Mouse (Mus musculus) layer of hippocampus, adult 9-10 months (tissue): ENCODE data around the gene Ugt1a6b.
"Not testable (repeated sequence)": the region's sequence is repeated elsewhere in the genome, so short reads cannot be mapped to it uniquely, and the experiment has no call there.

Experiments
- DNase-seq: peaks from one replicate; pipeline ENCODE4 v3.0.0; 2022; ENCODE audit warnings: low spot score

Ugt1a6b gene

DNA sequence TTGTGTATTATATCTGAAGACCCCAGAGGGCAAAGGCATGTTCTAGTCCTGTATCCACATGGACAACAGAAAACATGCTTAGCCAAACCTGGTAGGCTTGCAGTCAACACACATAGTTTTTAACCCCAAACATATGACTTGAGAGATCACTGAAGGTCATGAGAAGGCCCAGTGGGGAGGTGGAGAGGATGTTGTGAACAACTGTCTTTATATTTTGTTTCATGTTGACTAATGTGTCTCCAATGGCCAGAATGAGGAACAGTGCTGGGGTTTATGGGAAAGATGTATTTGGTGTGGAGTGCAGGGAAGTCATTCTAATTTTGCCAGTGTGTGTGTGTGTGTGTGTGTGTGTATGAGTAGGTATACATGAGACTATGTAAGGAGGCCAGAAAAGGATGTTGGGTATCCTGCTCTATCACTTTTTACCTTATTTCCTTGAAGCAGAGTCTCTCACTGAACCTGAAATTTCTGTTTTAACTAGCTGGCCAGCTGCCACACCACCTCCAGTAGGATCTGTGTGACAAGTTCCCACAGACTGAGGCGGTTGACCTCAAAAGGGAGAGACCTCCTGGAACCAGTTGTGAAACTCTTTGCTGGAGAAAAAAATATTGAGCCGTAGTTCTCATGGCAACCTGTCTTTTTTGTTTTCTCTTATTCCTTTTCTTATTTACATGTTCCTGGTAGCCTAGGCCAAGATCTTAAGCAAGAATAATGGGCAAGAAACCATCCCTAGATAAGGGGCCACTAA lies 121.2 kb downstream of the Ugt1a6b start:
- no peak for DNase-seq

DNA sequence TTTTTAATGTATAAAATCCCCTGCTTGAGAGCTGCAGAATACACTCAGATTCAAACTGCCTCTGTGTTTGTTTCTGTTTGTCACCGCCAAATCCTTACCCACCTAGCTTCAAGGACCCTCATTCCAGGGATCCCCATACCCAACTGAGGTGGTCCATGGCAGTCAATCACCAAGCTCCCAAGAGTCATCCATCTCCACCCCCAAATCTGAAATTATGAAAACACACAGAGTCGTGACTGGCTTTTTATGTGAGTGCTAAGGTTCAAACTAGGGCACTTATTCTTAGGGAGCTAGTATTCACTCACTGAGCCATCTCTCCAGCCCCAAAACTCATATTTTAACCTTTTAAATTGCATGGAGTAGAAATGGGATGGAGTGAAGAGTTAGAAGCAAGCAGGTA lies 122.2 kb downstream of the Ugt1a6b start:
- DNase-seq, result not testable (repeated sequence)

DNA sequence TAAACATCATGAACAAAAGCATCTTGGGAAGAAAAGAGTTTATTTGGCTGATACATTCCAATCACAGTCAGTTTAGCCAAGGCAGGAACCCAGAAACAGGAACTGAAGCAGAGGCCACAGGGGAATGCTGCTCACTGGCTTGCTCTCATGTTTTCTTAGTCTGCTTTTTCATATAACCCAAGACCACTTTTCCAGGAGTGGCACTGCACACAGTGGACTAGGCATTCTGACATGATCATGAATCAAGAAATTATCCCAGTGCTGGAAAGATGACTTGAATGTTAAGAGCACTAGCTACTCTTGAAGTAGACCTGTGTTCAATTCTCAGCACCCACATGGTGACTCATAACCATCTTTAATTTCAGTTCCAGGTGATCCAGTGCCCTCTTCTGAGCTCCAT lies 122.7 kb downstream of the Ugt1a6b start:
- no peak for DNase-seq

DNA sequence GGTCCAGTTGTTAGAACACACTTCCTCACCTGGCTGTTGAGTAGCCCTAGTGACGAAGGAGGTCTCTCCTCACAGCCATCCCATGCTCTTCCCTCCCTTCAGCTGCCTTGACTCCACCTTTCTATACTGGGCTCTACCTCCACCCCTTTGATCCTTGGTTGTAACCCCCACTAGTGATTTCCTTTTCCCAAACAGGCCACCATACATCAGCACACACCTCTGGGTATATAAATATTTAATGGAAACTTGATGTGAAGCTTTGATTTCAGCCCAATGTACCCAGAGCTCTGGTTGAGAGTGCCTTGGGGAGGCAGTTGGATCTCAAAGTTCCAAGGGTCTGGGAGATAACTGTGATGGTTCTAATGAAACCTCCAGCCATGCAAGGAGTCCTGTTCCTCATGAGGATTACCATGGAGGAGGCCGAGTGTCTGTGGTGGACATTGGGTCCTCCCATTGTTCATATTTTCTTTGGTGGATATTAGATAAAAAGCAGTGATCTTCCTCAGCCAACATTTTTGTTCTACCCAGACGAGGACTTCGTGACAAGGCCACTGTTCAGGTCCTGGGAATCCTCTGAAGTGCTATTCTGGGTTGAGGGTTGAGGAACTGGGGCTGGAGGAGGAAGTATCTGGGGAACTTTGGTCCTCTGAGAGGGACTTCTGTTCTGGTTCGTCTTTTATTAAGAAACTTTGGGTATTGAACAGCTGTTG lies 123.8 kb downstream of the Ugt1a6b start, which contains the start of gene Mroh2a:
Mroh2a (plus strand) TSS at position 317 of the 710 bp plus-strand sequence.
- no peak for DNase-seq

DNA sequence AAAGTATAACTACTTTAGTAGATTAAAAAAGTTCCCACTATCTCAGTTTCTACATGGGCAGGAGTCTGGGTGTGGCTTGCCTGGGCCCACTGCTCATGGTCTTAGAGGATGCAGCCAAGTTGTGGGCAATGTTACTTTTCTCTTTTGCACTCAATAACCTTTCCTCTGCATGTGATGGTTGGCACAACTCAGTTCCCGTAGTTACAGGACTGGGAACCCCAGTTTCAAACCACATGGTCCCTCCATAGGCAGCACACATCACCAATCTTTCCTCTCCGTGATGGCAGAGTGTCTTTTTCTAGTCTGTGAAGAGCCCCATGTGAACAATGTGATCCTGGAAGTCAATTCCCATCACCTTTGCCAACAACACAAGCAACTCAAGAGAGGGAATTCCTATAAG lies 124.4 kb downstream of the Ugt1a6b start:
- no peak for DNase-seq

DNA sequence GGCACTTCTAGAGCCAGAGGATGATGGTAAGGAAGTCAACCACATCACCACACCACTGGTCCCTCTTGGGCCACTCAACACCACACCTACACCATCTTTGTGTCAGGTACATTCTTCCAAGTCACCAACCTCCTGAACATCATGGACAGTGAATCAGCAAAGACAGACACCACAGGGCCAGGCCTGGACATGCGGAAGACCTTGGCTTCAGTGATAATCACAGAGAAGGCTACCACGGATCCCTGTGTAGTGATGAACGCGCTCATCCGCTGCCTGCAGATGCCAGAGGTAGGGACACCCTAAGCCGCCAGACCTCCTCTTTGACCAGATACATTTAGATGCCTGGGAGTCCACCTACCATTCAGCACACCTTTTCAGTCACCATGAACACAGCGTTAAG lies 125.1 kb downstream of the Ugt1a6b start:
- DNase-seq, result no peak

DNA sequence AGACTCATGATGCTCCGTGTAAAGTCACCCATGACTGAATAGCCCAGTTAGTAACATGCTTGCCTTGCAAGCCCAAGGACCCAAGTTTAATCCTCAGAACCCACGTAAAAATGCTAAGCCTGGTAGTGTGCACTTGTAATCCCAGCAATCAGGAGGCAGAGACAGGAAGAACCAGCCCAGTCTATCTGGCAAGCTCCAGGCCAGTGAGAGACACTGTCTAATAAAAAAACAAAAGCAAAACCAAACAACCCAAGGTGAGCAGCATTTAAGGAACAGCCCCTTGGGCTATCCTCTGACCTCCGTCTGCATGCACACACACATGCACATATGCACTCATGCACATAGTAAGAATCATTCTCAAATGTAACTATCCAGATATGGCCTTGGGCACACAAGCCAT lies 126.5 kb downstream of the Ugt1a6b start:
- no peak for DNase-seq

DNA sequence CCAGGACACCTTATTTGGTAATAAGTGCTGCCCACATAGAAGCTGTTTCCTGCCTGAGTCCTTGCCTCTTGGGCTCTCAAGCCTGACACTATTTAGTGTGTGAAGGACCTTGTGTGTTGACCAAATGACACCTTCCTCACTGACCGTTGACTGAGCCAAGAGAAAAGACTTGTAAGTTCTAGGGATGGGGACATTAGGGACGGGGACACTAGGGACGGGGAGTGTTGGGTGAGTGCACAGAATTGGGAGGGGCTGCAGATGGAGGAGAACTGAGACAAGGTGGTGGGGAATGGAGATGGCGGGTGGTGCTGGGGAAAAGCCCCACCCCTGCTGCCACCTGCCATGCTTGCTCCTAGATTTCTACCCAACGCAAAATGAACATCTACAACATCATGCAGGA lies 126.9 kb downstream of the Ugt1a6b start:
- DNase-seq, result no peak

DNA sequence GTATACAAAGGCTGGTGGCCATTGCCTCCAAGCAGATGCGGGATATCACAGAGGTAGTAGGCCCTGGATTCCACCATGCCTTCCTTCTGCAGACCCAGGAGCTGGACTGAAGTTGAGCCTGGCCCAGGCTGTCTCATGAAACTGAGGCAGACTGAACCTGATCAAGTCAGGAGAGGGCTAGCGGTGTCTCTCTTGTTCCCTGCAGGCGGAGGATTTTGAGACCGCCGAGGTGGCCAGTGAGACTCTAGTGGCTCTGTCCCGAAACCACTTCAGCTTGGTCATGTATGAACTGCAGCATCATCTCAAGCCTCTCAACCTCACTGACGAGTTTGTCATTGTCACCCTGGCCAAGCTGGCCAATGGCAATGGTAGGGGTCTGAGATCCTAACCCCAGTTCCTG lies 127.4 kb downstream of the Ugt1a6b start:
- no peak for DNase-seq

DNA sequence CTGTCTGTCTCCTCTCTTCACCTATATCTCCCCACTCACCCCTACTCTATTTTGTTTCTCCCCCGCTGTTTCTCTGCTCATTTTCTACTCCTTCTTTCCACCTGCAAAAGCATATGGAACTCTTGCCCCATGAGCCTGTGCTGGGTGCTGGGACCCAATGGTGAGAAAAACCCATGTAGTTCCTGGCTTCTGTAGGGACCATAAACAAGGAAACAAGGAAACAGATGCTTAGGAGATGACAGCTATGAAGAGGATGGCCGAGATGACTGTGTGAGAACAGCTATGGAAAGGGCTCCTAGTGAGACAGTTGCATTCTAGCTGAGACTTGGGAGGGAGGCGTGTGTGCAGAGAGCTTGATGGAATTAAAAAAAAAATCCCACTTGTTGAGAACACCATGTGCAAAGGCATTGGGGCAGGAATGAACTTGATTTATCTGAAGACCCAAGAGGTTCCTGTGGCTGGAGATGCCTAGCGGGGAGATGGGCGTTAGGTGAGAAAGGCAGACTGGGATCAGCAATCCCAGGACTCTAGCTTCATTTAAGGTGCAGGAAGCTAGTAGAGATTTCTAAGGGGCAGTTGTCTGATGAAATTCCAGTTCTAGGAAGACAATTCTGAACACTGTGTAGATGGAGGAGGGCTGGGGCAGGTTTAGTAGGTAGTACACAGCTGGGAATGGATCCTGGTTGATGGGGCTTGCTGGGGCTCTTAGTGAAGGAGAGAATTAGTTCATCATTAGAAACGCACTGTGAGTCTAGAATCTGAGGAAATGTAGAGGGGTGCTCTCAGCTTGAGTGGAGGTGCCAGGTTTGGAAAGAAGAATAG lies 128.1 kb downstream of the Ugt1a6b start:
- no peak for DNase-seq

DNA sequence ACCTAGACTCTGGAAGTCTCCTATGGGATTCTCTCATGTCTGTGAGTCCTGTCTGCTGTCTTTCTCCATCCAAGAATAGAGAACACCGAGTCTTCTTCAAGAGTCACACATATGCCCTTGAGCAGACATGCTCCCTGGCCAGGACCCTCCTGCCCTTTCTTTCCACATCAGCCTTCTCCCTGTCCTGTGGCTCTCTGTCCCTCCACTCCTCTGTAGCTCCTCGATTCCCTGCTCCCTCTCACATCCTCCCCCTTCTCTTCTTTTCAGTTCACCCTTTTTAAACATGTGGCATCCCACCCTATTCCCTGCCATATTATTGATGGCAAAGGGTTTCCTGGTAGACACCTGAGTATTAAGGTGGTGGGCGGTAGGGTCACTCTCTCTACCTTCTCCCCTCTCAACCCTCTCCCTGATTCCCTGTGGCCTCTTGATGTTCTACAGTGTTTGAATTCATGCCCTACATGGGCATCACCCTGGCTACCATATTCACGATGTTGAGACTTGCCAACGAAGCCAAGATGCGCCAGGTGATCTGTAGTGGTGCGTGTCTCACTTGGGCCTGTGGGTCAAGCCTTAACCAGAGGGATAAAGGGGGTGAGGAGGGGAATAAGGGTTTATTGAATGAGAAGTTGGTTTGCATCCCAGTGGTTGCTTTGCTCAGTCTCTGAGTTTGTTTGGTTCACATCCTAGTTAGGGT lies 128.9 kb downstream of the Ugt1a6b start:
- no peak for DNase-seq

DNA sequence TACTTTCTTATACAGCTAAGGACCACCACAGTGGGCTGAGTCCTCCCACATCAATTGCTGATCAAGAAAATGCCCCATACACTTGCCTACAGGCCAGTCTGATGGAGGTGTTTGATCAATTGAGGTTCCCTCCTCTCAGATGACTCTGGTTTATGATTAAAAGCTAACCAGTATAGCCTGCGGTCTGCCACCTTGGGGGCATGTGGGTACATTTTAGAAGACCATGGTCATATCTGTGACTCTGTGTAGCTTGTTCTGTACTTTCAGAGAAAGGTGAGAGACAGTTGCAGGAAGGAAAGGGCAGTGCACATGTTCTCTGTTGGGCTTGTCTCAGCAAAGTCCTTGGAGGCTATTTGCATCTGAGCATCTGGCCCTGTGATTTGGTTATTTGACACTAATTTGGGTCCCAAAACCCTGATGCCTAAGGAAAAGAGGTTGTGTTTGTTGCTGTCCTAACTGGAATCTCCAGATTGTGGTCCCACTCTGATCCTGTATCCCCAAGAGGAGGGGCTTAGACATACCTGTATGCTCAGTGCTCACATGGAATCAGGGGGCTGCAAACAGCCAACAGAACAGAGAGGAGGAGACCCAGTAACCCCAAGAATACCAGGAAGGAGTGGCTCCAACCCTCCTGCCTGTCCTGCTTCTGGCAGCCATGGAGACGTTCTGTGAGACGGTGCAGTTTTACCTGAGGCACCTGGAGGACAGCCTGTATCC lies 129.8 kb downstream of the Ugt1a6b start:
- DNase-seq, result no peak

DNA sequence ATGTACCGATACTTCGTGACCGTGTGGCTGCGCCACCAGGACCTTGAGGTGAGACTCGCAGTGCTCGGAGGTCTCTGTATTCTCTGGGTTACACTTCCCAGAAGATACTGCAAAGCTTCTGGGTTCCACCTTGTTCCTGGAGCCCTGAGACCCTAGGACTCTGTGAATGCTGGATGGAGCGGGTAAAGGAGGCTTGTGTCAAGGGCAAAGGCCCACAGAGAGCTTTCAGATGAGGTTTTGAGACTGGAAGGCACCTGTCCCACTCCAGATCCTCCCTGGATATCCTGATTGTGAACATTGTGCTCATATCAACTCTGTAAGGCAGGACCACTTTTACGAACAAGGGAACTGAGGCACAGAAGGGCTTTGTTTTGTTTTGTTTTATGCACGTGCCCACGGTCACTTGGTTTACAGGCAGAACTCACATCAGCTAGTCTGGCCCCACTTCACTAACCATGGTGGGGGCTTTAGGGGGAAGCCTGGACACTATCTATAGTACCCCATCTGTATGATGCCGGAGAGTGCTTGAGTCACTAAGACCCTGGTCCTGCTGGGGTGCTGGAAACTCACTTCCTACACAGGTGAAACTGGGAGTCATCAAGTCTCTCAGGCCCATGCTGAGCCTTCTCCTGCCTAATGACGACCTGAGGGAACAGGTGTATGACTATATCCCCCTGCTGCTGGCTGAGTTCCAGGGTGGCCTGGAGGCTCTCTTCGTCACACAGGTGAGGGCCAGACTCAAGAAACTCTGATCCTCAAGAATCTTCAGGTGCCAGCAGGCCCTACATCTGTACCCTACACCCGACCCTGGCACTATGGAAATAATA lies 130.6 kb downstream of the Ugt1a6b start:
- no peak for DNase-seq

DNA sequence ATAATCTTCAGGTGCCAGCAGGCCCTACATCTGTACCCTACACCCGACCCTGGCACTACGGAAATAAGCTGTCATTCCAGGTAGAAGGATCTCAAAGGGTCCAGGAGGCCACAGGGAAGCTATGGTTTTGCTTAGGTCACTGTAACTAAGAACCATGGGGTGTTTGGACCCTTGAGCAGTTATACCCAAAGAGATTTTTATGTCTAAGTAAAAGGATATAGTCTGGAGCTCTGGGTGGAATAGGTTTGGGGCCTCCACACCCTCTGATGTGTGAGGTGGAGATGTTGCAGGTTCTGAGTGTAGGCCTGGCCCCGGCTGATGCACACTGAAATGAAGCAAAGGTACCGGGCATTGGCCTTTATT lies 131.2 kb downstream of the Ugt1a6b start:
- no peak for DNase-seq

DNA sequence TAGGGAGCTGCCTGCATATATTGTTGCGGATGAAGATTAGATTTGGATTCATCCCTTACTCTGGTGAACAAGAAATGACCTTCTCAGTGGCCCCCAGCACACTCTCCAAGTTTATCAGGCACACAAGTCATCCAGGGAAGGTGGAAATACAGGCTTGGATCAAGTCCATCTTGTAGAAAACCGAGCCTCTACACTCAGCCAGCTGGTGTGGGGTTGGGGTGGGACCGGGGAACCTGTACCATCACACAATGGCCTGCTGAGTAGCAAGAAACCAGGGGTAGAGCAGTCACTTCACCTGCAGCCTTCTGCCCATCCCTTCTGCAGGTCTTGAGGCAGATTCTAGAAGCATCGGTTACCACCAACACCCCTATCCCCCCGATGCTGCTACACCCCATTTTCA lies 131.6 kb downstream of the Ugt1a6b start:
- no peak for DNase-seq

DNA sequence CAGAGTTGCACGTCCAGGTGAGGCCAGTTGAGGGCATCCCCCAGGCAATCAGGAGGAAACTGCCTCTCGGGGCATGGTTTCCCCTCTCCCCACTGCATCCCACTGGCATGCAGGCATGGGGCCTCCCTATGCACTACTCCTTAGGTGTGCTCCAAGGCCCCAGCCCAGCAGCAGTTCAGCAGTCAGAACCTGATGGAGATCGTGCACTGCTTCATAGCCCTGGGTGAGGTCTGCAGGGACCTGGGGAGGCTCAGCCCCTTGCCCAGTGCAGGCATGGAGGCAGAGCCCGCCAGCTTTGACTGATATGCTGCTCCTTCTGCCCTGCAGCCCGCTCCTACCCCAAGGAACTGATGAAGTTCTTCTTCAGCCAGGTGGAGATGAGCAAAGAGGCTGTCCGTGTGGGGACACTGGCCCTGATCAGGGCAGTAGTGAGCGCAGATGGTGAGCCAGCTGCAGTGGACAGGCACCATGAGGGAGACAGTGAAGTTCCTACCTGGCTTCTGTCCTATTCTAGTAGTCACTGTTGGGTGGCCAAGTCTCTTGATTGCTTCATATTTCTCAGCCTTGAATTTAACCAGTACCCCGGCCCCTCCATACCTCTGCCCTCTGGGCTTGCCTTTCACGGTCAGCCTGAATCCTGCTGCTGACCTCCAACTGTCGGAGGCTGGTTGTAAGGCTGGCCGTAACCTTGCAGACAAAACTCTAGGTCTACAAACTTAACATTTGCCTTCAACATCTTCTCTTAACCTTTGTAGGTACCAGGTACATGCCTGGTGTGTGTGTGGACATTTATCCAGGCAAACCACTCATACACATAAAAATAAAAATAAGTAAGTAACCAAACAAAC lies 132.2 kb downstream of the Ugt1a6b start:
- no peak for DNase-seq

DNA sequence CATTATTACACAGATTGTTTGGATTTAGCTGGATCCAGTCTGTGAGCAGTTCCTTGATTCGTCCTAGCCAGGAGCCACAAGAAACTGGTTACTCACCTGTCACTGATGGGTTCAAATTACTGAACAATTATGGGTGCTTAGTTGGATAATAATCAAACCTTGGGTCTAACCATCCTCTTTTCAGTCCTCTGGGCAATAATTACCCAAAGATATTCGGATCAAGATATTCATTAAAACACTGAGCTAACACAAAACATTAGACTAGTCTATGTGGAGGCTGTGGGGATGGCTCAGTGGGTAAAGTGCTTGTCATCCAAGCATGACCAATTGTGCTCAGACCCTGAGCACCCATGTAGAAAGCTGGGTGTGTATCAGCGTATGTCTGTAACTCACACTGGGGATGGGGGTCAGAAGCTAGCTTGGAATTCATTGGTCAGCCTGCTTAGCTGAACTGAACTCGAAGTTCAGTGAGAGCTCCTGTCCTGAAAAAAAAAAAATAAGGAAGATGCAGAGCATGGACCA lies 132.9 kb downstream of the Ugt1a6b start:
- DNase-seq, result no peak

DNA sequence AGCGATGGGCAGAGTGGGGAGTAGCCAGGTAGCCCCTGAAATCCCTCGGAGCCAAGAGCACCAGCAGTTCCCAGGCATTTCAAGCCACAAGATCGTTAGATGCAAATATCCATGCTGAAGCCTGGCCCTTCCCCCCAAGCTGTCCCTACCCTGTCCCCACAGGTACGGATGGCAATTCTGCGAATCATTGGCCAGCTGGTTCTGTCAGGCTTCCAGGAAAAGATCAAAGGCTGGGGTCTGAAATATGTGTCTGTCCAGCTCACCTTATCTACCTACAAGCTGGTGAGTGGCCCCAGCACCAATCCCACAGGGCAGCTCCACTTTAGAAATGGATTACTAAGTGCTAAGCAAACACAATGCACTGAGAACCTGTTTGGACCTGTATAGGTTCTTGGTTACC lies 134.3 kb downstream of the Ugt1a6b start:
- DNase-seq, result no peak

DNA sequence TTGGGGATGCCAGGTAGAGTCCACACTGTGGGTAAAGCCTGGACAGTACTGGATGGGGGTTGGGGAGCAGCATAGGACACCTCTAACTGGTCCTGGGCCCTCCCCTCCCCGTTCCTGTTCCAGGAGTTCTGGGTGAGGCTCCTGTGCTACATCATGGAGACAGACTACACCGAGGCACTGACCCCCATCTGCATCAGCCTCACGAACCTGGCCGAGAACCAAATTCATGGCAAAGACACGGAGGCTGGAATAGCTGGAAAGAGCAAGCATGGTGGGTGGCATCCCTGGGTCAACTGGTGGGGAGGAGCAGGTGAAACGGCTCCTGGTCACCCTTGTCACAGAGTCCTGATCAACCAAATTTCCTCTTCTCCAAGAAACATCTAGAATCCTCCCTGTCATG lies 135.7 kb downstream of the Ugt1a6b start:
- no peak for DNase-seq

DNA sequence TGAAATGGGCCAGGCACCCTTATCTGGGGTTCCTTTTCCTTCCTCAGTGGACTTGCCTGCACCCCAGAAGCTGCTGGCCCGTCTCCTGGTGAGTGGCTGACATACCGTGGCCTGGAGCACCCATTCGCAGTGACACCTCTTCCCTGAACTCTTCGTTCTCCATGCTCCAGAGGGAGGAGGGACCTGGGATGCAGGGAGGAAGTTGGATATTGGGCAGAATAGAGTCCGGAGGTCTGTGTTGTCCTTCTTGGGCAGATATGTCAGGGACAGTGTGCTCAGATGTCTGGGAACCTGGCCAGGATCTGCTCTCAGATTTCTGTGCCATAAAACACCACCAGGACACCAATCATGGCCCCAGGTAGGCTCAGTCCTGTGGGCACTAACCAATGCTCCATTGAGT lies 137.0 kb downstream of the Ugt1a6b start:
- DNase-seq, result no peak
